Mouse (Mus musculus): Measurements from ENCODE around the gene Zfp691.
A peak's percentile ranks its signal among the peaks of the same experiment; 100 is the strongest.

- TF ChIP-seq CTCF (IDR thresholded peaks at IDR 0.05) = no peak
- TF ChIP-seq POLR2A (IDR thresholded peaks at IDR 0.05; ENCODE audit: insufficient read depth, low read depth, low read length) = peak; percentile 33
Observed at GRCm38 (mm10) chr4:119194909-119195581, 21.1 kb upstream of the Zfp691 start, which contains the start of gene Svbp.
